Mouse (Mus musculus): ENCODE measurements around the gene Tkfc. TPM values are rescaled to one million over a fixed set of nuclear protein-coding genes. Genes with fewer than 3 reads are reported as not detected.
A peak's percentile ranks its signal among the peaks of the same experiment; 100 is the strongest.

Tkfc gene
- polyA plus RNA-seq, 1 experiment: 311 TPM

GRCm38 (mm10) chr19:10587231-10587630 is 18.2 kb downstream of the Tkfc start:
- no peaks in the 10 kb centered on the region for H3K4me1 ChIP-seq (ENCODE audit: control insufficient read depth, insufficient read depth, low read length)
- TF ChIP-seq POLR2A (IDR thresholded peaks at IDR 0.05; ENCODE audit: low read depth, low read length) (no peak), CTCF (conservative IDR thresholded peaks at IDR 0.05; ENCODE audit: insufficient read depth, insufficient read length, low read depth, low read length) (no peak)
- H3K27ac ChIP-seq (ENCODE audit: insufficient read depth, low read depth, low read length): no peak overlapping the region
- no peaks in the 10 kb centered on the region for H3K36me3 ChIP-seq (ENCODE audit: control insufficient read depth, insufficient read depth, low read length)
- H3K27me3 ChIP-seq (replicated peaks; ENCODE audit: control insufficient read depth, insufficient read depth, low read length): no peaks in the 10 kb centered on the region
- H3K4me3 ChIP-seq (ENCODE audit: insufficient read depth, low read depth, low read length): no peak overlapping the region
- 90% methylated on average over 8 of the region's 8 CpGs for WGBS
- DNase-seq: no peak

DNA sequence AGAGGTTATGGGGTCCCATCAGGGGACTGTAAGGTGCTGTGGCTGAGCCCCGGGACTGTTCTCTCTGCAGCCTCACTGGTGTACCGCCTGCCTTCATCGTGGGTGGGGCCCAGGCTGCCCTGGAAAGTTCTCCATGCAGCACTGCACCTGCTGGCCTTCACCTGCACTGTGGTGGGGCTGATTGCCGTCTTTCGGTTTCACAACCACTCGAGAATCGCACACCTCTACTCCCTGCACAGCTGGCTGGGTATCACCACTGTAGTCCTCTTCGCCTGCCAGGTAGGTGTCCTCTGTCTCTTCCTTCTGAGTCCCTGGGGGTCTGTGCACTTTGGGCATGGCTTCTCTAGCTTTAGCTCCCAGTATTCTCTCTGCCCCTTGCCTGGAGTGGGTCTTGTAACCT is 20.3 kb downstream of the Tkfc start:
- no peak for DNase-seq
- 67% methylated on average over 8 of the region's 8 CpGs for WGBS
- TF ChIP-seq POLR2A (IDR thresholded peaks at IDR 0.05; ENCODE audit: low read depth, low read length) (no peak), CTCF (conservative IDR thresholded peaks at IDR 0.05; ENCODE audit: insufficient read depth, insufficient read length, low read depth, low read length) (no peak)
- Histone ChIP-seq H3K4me3 (ENCODE audit: insufficient read depth, low read depth, low read length) (no peak overlapping the region), H3K27me3 (replicated peaks; ENCODE audit: control insufficient read depth, insufficient read depth, low read length) (no peaks in the 10 kb centered on the region), H3K27ac (ENCODE audit: insufficient read depth, low read depth, low read length) (no peak overlapping the region), H3K4me1 (ENCODE audit: control insufficient read depth, insufficient read depth, low read length) (no peaks in the 10 kb centered on the region), H3K36me3 (ENCODE audit: control insufficient read depth, insufficient read depth, low read length) (no peaks in the 10 kb centered on the region)

DNA sequence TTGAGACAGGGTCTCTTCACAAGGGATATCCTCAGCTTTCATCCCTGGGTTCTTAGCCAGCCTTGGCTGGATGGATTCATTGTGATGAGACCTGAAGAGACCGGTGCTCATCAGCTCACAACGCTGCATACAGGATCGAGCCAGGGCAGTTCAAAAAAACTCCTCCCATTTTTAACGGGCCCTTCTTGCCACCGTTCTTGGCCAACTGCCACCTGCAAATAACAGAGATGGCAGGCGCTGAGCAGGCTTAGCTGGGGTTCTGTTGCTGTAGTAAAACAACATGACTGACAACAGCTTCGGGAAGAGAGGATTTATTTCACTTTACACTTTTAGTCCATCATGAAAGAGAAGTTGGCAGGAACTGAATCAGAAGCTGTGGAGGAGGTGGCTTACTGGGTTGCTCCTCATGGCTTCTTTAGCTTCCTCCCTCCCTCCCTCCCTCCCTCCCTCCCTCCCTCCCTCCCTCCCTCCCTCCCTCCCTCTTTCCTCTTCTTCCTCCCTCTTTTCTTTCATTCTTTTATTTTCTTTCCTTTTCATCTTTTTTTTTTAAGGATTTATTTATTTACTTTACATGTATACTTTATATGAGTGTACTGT is 21.8 kb downstream of the Tkfc start:
- no peak overlapping the region for H3K27ac ChIP-seq (ENCODE audit: insufficient read depth, low read depth, low read length)
- H3K4me3 ChIP-seq (ENCODE audit: insufficient read depth, low read depth, low read length): no peak overlapping the region
- no peaks in the 10 kb centered on the region for H3K36me3 ChIP-seq (ENCODE audit: control insufficient read depth, insufficient read depth, low read length)
- H3K4me1 ChIP-seq (ENCODE audit: control insufficient read depth, insufficient read depth, low read length): no peaks in the 10 kb centered on the region; the same call in 1 of the 2 replicates
- DNase-seq: no peak
- H3K27me3 ChIP-seq (replicated peaks; ENCODE audit: control insufficient read depth, insufficient read depth, low read length): no peaks in the 10 kb centered on the region
- TF ChIP-seq POLR2A (IDR thresholded peaks at IDR 0.05; ENCODE audit: low read depth, low read length) (no peak), CTCF (conservative IDR thresholded peaks at IDR 0.05; ENCODE audit: insufficient read depth, insufficient read length, low read depth, low read length) (no peak)
- 45% methylated on average over 7 of the region's 7 CpGs for WGBS

DNA sequence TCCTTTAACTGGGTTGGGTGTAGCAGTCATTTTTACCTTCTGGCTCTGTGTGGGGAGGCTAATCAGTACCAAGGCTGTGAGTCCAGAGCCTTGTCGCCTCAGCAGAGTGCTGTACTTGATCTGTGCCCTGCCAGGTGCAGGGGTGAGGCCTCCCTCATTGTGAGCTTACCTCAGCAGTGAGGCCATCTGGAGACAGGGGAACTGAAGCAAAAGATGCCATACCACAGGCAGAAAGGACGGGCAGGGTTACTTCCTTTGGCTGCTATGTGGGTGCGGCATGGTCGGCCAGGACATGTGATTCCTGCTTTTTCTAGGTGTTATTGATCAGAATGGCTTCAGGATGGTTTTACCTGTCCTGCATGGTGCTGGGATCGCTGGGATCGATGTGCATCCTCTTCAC is 23.5 kb downstream of the Tkfc start:
- Histone ChIP-seq H3K4me1 (ENCODE audit: control insufficient read depth, insufficient read depth, low read length) (peaks cover 3% of the 10 kb centered on the region; the same call in 1 of the 2 replicates), H3K27ac (ENCODE audit: insufficient read depth, low read depth, low read length) (no peak overlapping the region), H3K4me3 (ENCODE audit: insufficient read depth, low read depth, low read length) (no peak overlapping the region), H3K36me3 (ENCODE audit: control insufficient read depth, insufficient read depth, low read length) (no peaks in the 10 kb centered on the region), H3K27me3 (replicated peaks; ENCODE audit: control insufficient read depth, insufficient read depth, low read length) (no peaks in the 10 kb centered on the region)
- 83% methylated on average over 6 of the region's 6 CpGs for WGBS
- TF ChIP-seq POLR2A (IDR thresholded peaks at IDR 0.05; ENCODE audit: low read depth, low read length) (no peak), CTCF (conservative IDR thresholded peaks at IDR 0.05; ENCODE audit: insufficient read depth, insufficient read length, low read depth, low read length) (no peak)
- no peak for DNase-seq

GRCm38 (mm10) chr19:10580761-10581160 is 24.7 kb downstream of the Tkfc start:
- 80% methylated on average over 3 of the region's 3 CpGs for WGBS
- no peak overlapping the region for H3K27ac ChIP-seq (ENCODE audit: insufficient read depth, low read depth, low read length)
- no peaks in the 10 kb centered on the region for H3K27me3 ChIP-seq (replicated peaks; ENCODE audit: control insufficient read depth, insufficient read depth, low read length)
- peaks cover 3% of the 10 kb centered on the region; the same call in 1 of the 2 replicates for H3K4me1 ChIP-seq (ENCODE audit: control insufficient read depth, insufficient read depth, low read length)
- no peak for TF ChIP-seq CTCF (conservative IDR thresholded peaks at IDR 0.05; ENCODE audit: insufficient read depth, insufficient read length, low read depth, low read length)
- TF ChIP-seq POLR2A (IDR thresholded peaks at IDR 0.05; ENCODE audit: low read depth, low read length): no peak
- no peak for DNase-seq
- H3K4me3 ChIP-seq (ENCODE audit: insufficient read depth, low read depth, low read length): no peak overlapping the region
- no peaks in the 10 kb centered on the region for H3K36me3 ChIP-seq (ENCODE audit: control insufficient read depth, insufficient read depth, low read length)

GRCm38 (mm10) chr19:10580102-10580501 is 25.4 kb downstream of the Tkfc start:
- no peak for DNase-seq
- 86% methylated on average over 3 of the region's 3 CpGs for WGBS

DNA sequence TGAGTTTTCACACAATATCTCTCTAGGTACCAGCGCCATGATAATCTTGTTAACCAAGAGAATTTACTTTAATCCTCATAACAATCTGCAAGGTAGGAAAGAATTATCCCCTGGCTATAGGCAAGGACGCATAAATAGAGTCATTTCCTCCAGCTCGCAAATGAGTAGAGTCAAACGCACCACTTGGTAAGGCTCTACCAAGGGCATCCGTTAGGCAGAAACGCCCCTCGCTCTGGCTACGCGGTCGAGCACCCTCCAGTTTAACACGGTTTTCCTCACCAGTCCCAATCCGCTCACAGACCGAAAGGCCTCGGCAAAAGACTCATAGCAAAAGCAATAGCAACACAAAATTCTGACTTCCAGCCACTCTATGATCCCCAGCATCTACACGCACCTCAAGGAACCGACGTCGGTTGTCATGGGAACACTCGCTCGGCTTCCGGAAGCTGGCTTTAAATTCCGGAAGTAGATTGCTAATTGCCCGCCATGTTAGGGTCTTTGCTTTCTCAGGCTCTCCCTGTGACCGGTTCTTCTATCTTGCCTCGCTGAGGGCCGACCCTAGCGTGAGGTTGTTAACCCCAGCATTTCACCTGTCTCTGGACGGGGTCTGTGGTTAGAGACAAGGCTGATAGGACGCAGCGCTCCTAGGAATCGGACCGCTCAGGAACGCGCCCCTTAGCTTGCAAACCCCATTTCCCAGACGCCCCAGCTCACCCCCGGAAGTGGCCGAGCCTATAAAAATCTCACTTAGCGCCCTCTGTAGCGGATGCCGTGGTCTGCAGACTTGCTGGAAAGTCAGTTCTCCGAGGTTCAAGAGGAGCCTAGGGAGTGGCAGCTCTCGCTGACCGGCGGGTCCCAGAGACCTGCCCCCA is 28.5 kb downstream of the Tkfc start, which contains the start of the genes Cyb561a3 and Tmem138:
Cyb561a3 (plus strand) TSS at position 483 of the 872 bp plus-strand sequence.
Tmem138 (minus strand) TSS at position 673 of the 872 bp plus-strand sequence.
- Histone ChIP-seq H3K36me3 (ENCODE audit: control insufficient read depth, insufficient read depth, low read length) (peaks cover 2% of the 10 kb centered on the region; the same call in 1 of the 2 replicates), H3K27ac (ENCODE audit: insufficient read depth, low read depth, low read length) (peak within 1 kb of the TSS; percentile 86), H3K27me3 (replicated peaks; ENCODE audit: control insufficient read depth, insufficient read depth, low read length) (no peaks in the 10 kb centered on the region), H3K4me1 (ENCODE audit: control insufficient read depth, insufficient read depth, low read length) (peaks cover 3% of the 10 kb centered on the region; the same call in 1 of the 2 replicates), H3K4me3 (ENCODE audit: insufficient read depth, low read depth, low read length) (peak within 1 kb of the TSS; percentile 63)
- TF ChIP-seq POLR2A (IDR thresholded peaks at IDR 0.05; ENCODE audit: low read depth, low read length) (peak; percentile 65), CTCF (conservative IDR thresholded peaks at IDR 0.05; ENCODE audit: insufficient read depth, insufficient read length, low read depth, low read length) (peak; percentile 49)
- peak; percentile 97 for DNase-seq
- WGBS: under 1% methylated on average over 44 of the region's 44 CpGs

More at GRCm38 (mm10) chr19:10580102-10580501, 25.4 kb downstream of the Tkfc start:
- Histone ChIP-seq H3K36me3 (ENCODE audit: control insufficient read depth, insufficient read depth, low read length) (no peaks in the 10 kb centered on the region), H3K4me3 (ENCODE audit: insufficient read depth, low read depth, low read length) (no peak overlapping the region), H3K4me1 (ENCODE audit: control insufficient read depth, insufficient read depth, low read length) (peaks cover 3% of the 10 kb centered on the region; the same call in 1 of the 2 replicates), H3K27me3 (replicated peaks; ENCODE audit: control insufficient read depth, insufficient read depth, low read length) (no peaks in the 10 kb centered on the region), H3K27ac (ENCODE audit: insufficient read depth, low read depth, low read length) (no peak overlapping the region)
- no peak for TF ChIP-seq CTCF (conservative IDR thresholded peaks at IDR 0.05; ENCODE audit: insufficient read depth, insufficient read length, low read depth, low read length)
- no peak for TF ChIP-seq POLR2A (IDR thresholded peaks at IDR 0.05; ENCODE audit: low read depth, low read length)

Data from kidney, adult 2 months (tissue).